Mouse (Mus musculus): ENCODE results near the gene Tdo2. TPM values are rescaled to one million over a fixed set of nuclear protein-coding genes. Genes with fewer than 3 reads are reported as not detected.

The Tdo2 gene
- total RNA-seq, 2 experiments from 2014 or later: 5.3 to 6.1 TPM

DNA sequence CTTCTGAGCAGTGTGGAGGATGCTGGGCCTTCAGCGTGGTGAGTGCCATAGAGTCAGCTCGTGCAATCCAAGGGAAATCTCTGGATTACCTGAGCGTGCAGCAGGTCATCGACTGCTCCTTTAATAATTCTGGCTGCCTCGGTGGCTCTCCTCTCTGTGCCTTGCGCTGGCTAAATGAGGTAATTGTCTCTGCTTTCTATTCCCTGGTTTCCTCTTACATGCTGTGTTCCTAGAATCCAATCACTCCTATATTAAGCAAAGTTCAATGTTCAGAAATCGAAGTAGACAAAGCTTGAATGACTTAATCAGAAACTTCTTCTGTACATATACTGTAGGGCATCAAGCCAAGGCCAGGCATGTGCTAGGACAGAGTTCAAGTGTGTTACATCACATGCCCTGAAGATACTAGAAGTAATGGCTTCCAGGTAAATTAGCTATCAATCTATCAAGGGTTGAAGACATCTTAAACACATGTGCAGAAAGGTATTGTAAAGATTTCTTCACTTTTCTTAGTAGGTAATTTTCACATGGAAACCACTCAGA, 31.1 kb downstream of the Tdo2 start:
- no peak for DNase-seq (ENCODE audit: low spot score in 2 of 2)

DNA sequence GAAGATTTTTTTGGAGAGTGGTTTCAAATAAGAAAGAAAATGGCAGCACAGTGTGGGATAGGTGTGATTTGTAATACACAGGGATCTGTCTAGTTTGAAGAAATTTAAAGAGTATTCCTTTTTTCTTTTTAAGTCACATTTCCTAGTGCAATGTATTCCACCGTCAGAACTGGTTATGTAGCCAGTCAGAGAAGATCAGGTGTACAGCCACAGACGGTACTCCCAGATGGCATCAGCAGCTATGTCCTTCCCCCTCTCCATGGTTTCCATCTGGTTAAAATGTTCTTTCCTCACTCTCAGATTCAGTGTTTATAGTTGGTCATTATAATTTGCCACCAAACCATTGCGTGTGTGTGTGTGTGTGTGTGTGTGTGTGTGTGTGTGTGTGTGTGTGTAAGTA, 32.9 kb downstream of the Tdo2 start:
- DNase-seq (ENCODE audit: low spot score in 2 of 2): no peak

DNA sequence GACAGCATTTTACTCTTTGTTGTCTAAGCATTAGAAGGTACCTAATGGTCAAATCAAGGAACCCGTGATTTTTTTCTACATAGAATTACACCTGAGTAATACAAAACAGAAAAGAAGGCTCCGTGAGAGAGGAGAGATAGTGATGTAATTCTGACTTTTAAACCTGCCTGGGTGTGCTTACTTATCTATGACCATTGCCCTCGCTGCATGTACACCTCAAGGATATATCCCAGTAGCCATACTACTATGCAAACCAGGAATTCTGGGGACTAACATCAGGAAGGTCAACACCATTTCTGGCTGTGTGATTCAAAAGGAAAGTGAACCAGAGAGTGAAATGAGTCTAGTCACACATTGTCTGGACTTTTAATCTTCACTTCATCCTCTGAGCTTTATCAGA, 33.7 kb downstream of the Tdo2 start:
- DNase-seq (ENCODE audit: low spot score in 2 of 2): no peak

DNA sequence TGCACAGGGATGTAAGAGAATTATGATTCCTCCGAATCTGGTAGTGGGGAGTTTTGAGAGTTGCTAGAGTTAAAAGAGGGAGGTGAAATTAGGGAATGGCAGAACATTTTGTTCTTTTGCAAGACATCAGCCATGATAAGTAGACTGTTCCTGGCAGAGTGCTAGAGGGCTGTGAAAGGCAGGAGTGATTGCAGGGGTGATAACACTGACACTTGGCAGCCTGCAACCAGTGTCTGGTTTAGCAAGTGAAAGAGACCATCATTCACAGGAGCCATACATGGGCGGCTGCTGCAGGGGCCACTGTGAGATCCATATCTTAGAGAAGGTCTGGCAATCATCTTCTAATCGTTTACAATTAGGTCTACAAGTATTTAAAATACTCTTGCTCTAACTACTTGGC, 37.1 kb downstream of the Tdo2 start:
- no peak for DNase-seq (ENCODE audit: low spot score in 2 of 2)

DNA sequence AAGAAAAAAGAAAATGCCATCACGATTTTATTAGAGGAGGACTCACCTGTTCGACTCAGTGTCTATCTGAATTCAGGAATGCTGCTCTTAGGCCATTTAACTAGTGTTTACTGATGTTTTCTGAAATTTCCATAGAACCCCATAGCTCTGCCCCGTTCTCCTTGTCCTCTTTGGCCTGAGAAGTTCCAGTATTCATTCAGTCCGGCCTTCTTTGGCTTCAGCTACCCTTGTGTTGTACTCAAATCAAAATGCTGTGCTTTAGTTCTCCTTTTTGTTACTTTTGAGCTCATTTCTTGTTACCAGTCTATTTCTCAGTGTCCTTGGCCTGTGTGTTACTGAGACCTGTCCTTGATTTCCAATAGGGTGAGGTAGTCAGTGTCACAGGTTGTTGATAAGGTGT, 42.7 kb downstream of the Tdo2 start:
- DNase-seq (ENCODE audit: low spot score in 2 of 2): no peak

DNA sequence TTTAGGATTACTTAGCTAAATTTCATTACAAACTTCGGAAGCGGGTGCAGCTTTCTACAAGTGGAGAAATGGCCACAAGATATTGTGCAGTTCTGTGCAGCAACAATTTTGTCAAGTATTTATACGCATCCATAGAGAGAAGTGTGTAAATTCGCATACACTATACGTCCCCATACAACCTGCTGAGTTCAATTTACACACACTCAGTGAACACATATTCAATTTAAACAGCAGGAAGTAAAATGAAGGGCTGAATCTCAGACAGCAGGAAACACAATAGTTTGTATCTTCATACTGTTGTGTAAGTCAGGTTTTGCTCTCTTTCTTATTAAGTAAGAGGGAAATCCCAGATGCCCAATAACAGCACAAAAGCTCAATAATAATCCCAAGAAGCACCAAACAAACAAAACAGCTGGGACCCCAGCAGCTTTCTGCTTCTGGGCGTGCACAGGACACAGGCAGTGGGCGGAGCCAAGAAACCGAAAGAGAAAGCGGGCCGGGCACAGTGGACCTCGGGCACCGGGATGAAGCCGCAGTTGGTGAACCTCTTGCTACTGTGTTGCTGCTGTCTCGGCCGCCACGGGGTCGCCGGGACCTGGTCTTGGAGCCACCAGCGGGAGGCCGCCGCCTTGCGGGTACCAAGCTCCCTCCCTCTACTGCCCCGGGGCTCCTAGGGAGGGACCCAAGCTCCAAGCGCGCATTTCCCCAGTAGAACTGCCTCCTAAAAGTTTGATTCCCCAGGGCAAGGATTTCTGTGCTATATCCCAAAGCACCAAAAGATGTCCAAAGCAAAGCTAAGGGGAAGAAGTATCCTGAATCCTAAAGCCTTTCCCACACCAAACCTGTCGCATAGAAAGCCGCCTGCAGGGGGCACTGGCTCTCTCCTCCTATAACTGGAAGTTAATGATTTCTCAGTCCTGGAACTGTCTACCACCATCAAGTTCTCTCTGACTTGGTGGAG, 43.6 kb downstream of the Tdo2 start, which contains the start of gene Ctso:
TSS of gene Ctso (plus strand) at position 461 of the 961 bp plus-strand sequence.
- DNase-seq (ENCODE audit: low spot score in 2 of 2): peak; percentile 90 to 93

DNA sequence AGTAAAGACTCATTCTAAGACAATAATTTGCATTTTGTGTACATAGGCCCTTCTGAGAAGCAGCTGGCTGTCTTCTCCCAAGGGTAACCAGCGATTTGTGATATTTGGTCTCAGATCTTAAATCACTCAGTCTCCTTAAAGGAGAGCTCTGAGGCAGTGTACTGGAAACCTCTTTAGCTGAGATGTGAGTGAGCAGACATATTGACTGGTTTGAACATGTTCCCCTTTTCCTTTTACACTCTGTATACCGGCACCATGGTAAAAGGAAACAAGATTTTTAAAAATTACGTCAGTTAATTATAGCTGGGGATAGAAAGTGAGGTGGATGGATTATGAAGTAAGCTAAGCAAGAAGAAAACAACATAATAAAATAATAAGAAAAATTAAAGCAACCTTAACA, 44.3 kb downstream of the Tdo2 start:
- no peak for DNase-seq (ENCODE audit: low spot score in 2 of 2)

DNA sequence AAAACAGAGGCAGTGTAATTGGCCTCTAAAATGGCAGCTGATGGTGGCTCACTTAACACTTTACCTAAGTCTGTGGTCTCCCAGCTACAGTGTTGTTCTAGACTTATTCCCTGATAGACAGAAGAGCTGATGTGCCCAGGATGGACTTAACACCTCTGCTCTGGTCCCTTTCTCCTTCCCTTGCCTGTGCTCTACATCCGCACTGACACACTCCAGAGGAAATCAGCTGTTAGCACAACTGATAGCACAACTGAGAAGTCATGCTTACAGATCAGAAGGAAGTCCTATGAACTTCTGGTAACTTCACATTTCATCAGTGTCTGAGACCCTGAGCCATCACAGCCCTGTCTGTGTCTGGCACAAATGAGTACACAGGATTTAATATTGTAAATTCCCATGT, 46.9 kb downstream of the Tdo2 start:
- no peak for DNase-seq (ENCODE audit: low spot score in 2 of 2)

DNA sequence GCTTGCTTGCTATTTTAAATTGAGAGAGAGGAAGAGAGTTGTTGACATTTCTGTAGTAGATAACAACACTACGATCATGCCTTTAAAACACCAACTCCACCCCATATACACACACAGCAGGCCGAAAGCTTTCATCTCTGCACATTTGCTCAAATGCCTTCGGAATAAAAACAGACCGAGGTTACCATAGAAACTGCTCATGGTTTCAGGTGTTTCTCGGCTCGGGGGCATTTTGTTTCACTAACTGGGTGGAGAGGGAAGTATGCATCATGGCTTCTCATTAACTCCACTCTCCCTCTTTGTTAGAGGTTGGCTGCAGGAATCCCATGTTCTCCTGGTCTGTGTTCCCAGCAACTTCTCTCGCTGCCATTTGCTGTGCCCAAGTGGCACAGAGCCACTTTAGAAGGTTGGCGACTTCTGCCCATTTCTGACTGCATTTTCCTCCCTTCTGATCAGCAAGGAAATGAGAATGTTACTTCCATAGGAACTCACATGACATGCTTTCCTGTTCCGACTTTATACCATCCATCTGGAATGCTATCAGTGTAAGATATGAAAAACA, 49.2 kb downstream of the Tdo2 start:
- no peak for DNase-seq (ENCODE audit: low spot score in 2 of 2)

DNA sequence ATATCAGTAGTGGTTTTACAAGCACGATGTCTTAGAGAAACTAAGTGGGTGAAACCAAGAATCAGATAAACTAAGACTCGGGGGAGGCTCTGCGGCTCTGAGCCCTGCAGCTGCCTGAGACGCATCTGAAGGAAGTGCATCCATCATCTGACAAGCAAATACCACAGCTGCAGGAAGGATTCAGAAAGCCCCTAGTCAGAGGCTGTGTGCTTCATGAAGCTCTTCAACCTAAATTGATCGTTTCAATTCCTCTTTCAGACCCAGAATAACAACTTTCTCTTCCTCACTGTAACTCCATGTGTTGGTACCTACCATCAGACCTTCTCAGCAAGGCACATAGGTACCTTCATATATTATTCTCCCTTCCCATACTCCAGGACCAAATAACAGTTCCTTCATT, 50.1 kb downstream of the Tdo2 start:
- DNase-seq (ENCODE audit: low spot score in 2 of 2): no peak

DNA sequence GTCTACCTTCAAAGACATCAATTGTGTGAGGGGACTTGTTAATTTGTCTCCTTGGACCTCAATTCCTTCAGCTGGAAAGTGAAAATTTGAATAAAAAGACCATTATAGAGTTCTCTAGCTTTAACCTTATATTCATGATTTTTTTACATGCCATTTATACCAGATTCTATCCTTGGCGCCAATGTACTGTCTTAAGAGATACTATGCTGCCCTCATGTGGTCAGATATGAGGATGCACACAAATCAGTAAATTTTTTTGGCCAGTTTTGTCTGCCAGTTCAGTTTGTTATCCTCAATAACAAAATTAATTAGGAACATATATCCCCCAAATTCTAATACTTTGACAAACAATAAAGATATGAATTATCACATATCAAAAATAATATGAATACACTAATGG, 51.1 kb downstream of the Tdo2 start:
- peak; percentile 51 to 66 for DNase-seq (ENCODE audit: low spot score in 2 of 2)

DNA sequence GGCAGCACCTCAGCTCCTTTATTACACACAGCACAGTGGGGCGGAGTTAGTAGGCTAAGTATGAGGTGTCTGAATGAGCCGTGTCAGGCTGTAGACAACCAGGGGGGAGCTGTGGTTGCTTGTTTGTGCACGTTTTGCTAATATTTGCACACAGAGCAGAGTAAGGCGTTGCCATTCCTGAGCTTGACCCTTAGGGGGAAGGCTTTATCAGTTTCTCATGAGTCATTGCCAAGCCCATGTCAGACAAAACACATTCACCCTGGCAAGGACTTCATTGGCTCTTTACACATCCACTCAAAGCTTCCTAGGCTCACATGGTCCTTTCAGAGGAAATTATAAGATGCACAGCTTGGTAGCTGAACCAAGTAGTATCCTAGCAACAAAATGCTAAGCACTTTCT, 53.1 kb downstream of the Tdo2 start:
- no peak for DNase-seq (ENCODE audit: low spot score in 2 of 2)

DNA sequence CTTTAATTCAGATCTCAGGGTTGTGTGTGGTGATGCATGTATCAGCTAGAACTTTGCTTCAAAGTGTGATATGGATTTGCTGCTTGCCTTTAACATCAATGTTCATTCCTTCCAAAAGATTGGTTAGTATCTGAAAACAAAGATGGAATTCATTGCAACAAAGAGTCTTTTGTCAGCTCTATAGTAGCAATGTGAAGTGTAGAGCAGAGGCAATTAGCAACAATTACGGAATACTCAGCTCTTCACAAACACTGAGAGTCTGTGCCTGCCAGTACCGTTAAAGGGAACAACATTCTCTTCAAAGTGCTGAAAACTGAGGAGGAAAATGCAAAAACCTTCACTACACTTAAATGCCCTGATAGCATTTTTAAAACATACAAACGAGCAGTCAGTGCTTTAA, 56.3 kb downstream of the Tdo2 start:
- no peak for DNase-seq (ENCODE audit: low spot score in 2 of 2)

DNA sequence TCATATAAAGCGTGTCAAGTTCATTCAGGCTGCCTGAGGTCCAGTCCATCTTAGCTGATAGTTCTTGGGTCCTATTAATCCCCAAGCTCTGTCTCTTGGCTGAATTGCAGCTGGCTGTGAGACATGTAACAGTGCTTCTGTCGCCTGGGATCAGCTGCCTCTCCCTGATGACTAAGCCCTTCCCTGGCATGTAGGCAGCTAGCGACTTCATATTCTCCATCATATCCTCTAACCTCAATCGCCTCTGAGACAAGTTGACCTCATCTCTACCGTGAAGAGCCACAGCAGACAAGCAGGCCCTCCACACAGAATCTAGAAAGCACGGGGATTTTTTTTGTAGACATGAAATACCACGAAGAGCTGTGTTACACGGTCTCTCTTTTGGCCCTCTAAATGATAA, 57.8 kb downstream of the Tdo2 start:
- DNase-seq (ENCODE audit: low spot score in 2 of 2): no peak

DNA sequence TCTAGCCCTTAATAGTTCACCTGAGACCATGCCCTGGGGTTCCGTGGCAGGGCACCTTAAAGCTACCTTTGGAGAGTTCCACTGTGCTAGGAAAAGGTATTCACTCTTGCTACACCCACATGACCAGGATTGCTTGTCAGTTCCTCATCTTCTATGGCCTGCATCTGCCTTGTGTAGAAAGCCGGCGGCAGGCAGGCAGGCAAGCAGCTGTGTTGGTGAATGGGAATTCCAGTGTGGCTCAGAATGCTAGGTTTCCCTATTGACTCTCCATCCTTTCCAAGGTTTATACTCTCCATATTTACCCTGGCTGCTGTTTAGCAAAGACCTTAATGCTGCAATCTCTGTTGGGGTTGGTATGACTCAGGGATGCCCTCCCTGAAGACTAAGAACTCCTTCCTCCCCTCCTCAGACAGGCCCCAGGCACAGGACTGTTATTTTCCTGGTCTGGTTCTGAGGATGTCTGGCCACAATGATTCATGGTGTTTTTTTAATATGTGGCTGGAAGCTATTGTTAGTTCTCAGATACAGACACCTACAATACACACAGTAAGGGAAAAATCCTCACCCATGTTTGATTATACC, 58.6 kb downstream of the Tdo2 start:
- DNase-seq (ENCODE audit: low spot score in 2 of 2): no peak

DNA sequence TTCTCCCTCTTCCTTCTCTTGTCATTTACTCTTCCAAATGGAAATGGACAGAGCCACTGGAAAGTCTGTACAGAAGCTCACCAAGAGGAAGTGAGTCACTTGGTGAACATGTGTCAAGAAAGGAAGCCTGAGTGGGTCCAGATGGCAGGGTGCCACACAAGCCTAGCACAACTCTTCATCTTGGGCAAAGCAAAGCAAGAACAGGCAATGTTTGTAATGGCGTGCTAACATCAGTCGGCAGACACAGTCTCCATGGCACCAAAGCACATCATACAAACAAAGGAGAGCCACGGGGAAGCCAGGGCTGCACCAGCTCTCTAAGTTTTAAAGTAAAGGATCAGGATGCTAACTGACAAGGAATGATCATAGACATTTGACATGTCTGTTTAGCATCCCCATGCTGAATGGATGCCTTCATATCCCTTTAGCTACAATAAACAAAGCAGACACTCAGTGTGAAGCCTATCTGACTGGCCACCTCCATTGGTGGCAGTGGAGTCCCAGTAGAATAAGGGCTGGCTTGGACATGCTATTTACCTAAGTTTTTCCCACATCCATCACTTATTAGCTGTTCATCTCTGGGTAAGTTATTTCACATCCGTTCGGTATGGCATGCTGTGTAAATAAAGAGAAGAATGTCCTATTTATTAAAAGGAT, 59.8 kb downstream of the Tdo2 start:
- DNase-seq (ENCODE audit: low spot score in 2 of 2): peak in 1 of 2 experiments; percentile 16

DNA sequence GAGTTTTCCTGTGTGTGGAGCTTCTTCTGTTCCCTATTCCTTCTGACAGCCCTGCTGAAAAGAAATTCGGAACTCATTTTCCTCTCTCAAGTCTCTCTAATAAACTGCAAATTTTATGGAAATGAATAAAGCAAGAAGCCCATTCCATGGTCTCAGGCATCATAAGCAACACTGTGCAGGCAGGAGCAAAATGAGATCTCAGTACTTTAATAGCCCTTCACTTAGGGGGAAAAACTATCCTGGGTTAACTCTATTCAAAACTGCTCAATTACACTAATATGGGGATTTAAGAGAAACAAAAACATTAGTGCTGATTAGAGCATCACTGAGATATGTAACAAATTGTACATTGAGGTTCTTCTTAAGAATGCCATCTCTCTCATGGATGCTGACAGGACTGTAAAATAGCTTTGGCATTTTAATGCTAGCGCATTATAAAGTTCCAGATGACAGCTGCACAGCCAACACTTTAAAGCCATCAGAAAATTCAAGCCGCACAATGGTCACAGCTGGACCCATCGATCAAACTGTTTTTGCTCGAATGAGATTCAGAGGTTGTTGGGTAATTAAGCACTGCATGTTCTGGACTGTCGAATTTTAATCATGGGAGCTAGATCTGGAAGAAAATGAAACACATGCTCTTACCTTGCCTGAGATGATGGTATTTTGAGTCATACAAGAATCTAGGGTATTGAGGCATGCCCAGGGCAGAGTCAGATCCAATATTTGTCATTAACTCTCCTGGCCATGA, 65.5 kb downstream of the Tdo2 start:
- DNase-seq (ENCODE audit: low spot score in 2 of 2): no peak
